Mouse (Mus musculus) embryonic fibroblast, embryonic 13.5 days (primary cell): Measurements from ENCODE around the gene Pex7.

Source experiments
- CTCF ChIP-seq: IDR thresholded peaks from 2 replicates; pipeline ENCODE4 v1.5.1; 2011; ENCODE audit warnings: mild to moderate bottlenecking, control low read depth, low read length, moderate library complexity, borderline replicate concordance; ENCODE audit not compliant: insufficient read depth
- POLR2A ChIP-seq: IDR thresholded peaks from 2 replicates; pipeline ENCODE4 v1.6.1; 2011; ENCODE audit warnings: low read depth, mild to moderate bottlenecking, control low read depth, low read length, moderate library complexity

GRCm38 (mm10) chr10:19910516-19910915 is 3.0 kb upstream of the Pex7 start:
- TF ChIP-seq POLR2A = no peak
- no peak for TF ChIP-seq CTCF
